Mouse (Mus musculus): Measurements from ENCODE around the gene Kcnj15.

Gene Kcnj15

GRCm38 (mm10) chr16:95245499-95245898 lies 11.9 kb upstream of the Kcnj15 start:
- DNase-seq (ENCODE audit: low spot score), result no peak

- no peak for DNase-seq (ENCODE audit: low spot score)
These were observed 8.7 kb upstream of the Kcnj15 start for GRCm38 (mm10) chr16:95248646-95249045.

DNA sequence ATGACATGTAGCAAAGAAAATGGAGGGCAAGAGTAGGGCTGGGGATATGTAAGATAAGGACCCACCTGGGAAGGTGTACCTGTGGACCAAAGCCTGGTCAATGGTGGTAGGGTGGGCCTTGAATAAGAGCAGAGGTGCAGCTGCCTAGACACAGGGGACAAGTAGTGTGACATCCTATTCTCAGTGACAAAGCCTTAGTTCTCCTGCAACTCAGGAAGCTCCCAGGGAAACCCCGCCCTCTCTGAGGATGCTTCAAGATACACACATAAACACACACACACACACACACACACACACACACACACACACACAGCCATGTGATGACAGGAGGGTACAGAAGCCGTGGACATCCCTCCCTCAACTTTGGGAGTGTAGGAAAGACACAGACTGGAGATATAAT lies 710 bp upstream of the Kcnj15 start:
- DNase-seq (ENCODE audit: low spot score), result no peak

- no peak for DNase-seq (ENCODE audit: low spot score)
These were observed 742 bp downstream of the Kcnj15 start for GRCm38 (mm10) chr16:95258100-95258499.

DNA sequence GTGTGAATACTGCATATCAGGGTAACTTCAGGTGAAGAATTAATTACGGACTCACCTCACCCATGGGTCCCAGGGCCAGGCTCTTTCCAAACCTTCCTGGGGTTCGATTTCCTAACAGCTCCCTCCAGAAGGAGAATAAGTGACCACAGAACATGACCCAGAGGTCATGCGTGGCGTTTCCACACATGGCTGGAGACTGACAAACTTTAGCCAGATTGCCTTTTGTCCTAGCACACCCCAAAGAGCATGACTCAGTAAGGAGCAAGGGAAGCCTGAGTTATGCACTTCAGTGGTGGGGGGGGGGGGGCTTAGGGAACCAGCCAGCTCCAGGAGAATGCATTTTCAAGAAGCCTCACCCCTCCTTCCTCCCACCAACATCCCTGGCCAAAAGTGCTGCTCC lies 2.1 kb downstream of the Kcnj15 start:
- no peak for DNase-seq (ENCODE audit: low spot score)

- no peak for DNase-seq (ENCODE audit: low spot score)
These were observed 3.3 kb downstream of the Kcnj15 start for GRCm38 (mm10) chr16:95260693-95261092.

GRCm38 (mm10) chr16:95261807-95262206 lies 4.4 kb downstream of the Kcnj15 start:
- no peak for DNase-seq (ENCODE audit: low spot score)

DNA sequence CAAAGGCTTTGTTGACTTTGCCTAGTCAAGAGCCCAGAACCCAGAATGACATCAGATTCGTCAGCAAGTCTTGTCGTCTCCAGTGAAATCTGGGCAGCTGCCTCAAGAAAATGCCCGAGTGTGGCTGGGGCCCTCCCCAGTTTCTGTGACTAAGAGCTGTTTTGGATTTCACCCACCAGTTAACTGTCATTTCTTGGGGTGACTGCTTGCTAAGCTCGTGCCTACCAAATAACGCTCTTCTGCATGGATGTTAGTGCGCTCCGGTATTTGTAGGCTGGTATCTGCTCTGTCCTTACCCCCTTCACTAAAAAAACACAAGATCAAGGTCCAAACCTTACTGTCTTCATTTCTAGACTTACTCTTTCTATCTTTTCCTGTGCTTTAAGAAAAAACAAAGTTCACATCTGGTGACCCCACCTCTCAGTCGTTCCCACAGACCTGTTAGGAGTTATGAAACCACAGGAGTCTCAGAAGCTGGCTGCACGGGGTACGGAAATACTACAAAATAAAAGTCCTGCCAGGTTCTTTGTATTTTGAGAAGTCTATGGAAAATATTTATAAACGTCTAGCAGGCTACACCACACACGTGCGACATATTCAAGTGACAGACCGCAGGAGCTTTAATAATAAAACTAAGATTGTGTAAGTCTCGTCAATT lies 5.5 kb downstream of the Kcnj15 start:
- DNase-seq (ENCODE audit: low spot score), result peak; percentile 2

- no peak for DNase-seq (ENCODE audit: low spot score)
These were observed 7.0 kb downstream of the Kcnj15 start for GRCm38 (mm10) chr16:95264324-95264723.

GRCm38 (mm10) chr16:95267481-95268183 lies 10.3 kb downstream of the Kcnj15 start:
- no peak for DNase-seq (ENCODE audit: low spot score)

- no peak for DNase-seq (ENCODE audit: low spot score)
These were observed 12.3 kb downstream of the Kcnj15 start for GRCm38 (mm10) chr16:95269610-95270009.

- no peak for DNase-seq (ENCODE audit: low spot score)
These were observed 15.7 kb downstream of the Kcnj15 start for GRCm38 (mm10) chr16:95273101-95273500.

GRCm38 (mm10) chr16:95275713-95276502 lies 18.6 kb downstream of the Kcnj15 start:
- DNase-seq (ENCODE audit: low spot score), result no peak

DNA sequence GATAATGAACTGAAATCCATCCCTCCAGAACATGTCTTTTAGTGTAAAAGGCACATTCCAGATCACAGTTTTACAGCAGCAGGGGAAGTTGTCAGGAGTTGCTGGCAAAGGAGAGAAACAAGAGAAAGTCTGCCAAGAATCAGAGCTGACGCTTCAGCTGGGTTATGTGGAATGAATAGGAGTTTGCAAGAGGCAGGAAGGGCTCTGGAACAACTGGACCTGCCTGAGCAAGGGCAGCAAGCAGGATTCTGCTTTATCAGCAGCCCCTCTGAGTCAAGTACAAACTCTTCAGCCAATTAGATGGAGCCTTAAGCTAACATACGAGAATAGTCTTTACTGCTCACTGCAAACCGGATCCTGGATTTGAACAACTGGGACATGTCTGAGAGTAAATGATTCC lies 21.7 kb downstream of the Kcnj15 start:
- DNase-seq (ENCODE audit: low spot score), result no peak

DNA sequence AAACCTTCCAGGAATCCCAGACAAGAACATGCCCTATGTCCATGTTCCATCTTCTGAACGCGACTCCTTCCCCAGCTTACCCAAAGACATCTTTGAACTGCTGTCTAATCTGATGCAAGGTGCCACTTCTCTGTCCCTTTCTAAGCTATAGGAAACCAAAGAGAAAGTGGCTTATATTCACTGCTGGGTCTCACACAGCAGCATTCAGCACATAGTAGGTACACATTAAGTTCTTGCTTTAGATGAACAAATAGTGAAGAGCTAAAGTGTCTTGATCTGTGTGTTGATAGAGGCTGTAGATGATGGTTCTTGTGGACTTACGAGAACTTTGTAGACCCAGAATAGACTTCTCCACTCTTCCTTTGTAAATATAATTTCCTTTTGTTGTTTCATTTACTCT lies 23.0 kb downstream of the Kcnj15 start:
- DNase-seq (ENCODE audit: low spot score), result no peak

DNA sequence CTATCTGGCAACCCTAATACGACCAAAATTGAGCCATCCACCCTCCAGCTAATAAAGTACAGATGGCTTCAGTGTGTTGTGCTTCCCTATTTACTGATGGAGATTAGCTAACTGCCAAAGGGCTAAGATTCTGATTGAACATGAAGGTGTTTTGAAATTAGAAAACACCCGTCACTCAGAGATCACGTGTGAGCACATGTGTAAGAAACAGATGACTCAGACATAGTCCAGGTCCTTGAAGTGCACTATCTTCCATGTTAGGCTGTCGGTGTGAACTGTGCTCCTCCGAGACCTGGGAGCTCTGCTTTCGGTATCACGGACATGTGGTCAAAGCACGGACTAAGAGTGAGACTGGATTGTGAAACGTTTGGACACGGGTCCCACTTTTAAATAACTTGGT lies 26.0 kb downstream of the Kcnj15 start:
- DNase-seq (ENCODE audit: low spot score), result no peak

DNA sequence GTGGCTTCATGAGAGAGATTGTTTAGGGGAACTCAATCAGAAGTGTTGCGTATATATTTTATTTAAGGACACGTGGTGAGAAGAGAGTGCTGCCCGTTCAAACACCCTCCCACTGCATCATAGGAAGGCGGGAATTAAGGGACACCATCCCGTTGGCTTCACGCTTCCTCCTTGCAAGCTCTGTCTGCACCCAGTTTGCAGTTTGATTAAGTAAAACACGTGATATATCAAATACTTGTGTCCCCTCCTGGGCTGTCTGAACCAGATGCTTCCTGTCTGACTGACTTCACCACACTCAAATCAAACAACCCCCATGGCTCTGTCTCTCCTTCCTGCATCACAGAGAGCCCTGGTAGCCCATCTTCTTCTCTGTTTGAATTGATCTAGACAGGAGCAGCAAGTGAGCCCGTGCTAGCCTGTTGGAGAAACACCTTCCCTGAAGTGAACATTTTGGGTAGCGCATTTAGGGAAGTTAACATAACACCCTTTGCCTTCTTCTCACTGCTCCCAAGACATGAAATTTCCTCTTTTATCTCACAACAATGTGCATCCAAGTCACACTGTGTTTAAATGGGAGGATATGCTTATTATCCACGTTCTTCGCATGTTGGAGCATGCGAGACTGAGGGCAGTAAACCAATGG lies 26.8 kb downstream of the Kcnj15 start:
- DNase-seq (ENCODE audit: low spot score), result no peak

DNA sequence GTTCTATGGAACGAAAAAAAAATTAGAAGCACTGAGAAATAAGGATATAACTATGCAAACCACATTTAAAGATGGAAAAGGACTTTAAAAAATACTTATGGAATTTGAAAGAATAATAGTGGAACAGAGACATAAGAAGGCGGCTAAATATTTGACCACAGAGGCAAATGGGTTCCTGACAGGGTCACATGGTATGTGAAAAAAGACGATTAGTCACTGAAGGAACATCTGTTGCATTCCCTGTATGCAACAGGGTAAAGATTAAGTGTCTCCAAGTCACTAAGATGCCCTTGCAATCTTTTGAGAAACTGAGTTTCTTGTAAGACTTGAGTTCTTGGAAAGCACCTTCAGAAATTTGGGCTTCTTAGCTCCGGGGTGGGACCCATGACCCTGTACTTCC lies 27.7 kb downstream of the Kcnj15 start:
- no peak for DNase-seq (ENCODE audit: low spot score)

GRCm38 (mm10) chr16:95285767-95286166 lies 28.4 kb downstream of the Kcnj15 start:
- no peak for DNase-seq (ENCODE audit: low spot score)

DNA sequence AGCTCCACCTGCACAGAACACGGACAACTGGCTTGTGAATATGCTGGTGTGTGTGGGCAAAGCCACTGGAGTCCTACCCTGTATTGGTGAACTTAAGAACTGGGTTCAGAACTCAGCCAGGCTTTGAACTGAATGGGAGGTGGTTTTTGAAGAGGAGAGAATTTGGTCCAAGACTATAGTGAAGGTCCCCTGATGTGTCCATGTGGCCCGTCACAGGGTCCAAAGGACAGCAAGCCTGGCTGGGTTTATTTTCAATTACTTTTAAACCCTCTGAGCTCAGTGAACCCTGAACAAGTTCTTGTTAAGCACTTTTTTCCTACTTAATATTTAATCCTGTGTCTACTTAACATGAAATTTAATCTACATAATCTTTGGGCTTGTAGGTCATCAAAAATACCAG lies 30.3 kb downstream of the Kcnj15 start:
- DNase-seq (ENCODE audit: low spot score), result no peak

DNA sequence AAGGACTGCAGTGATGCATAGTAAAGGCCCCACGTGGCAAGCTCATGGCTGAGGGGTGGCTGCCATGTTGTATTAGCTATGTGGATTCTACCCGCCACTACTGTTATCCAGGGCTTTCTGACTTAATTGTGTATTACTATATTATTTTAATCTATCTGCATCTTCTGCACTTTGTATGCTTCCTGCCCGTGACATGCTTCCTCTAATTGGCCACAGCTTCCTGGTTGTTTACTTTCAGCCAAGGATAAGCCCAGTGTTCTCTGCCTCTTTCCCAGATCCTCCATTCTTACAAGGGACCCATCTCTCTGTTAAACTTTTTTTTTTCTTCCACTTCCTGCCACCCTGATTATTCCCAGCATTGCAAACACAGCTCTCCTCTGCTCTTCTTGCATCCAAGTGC lies 32.0 kb downstream of the Kcnj15 start:
- no peak for DNase-seq (ENCODE audit: low spot score)

DNA sequence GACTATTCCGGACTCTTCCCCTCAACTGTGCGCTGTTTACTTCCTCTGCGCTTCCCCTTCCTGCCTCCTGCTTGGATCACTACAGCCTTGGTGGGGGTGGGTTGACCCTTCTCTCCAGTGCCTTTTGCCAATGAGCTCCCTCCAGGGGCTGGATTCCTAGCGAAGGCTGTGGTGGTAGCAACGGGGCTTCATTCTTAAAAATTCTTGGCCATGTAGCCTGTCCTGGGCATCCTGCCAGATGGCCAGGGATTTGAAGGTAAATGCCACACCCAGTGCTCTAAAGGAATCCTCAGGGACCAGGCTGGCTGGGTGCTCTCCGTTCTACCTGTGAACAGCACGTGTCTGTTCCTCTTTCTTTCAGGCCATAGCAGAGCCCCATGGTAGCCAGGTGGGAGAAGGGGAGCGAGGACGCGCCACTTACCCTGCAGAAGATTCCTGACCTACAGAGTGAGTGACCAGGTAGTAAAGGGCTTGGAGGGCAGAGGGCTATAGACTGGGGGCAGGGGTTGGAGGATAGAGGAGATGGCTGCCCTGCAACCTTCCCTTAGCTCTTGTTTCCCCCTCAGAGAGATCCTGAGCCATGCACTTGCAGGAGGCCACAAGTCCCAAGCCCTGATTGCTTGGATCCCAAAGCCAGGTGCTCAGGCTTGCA lies 34.2 kb downstream of the Kcnj15 start:
- DNase-seq (ENCODE audit: low spot score), result no peak

Measured in spleen, adult 12 weeks (tissue).